Mouse (Mus musculus) G1E (cell line): Measurements from ENCODE around the gene Echs1. TPM values are rescaled to one million over a fixed set of nuclear protein-coding genes. Genes with fewer than 3 reads are reported as not detected.

ENCODE experiments used
- ATAC-seq: 2 replicates; pipeline ENCODE4 v1.8.0; 2016; ENCODE audit warnings: mild to moderate bottlenecking; ENCODE audit not compliant: insufficient number of reproducible peaks, poor library complexity, low FRiP score, severe bottlenecking; ENCODE audit errors: extremely low read depth
- DNase-seq: peaks from one replicate; pipeline ENCODE4 v3.0.0; 2012; ENCODE audit warnings: low spot score
- H3K27me3 ChIP-seq: 2 replicates; pipeline ENCODE4 v1.6.1; 2012; ENCODE audit warnings: mild to moderate bottlenecking, low read length, inconsistent platforms; ENCODE audit not compliant: insufficient read depth
- H3K36me3 ChIP-seq: replicated peaks from 2 replicates; pipeline ENCODE3; 2012; ENCODE audit warnings: mild to moderate bottlenecking, inconsistent platforms
- H3K4me1 ChIP-seq: 2 replicates; pipeline ENCODE4 v1.6.1; 2012; ENCODE audit warnings: low read depth, low read length, inconsistent platforms, mixed read lengths; ENCODE audit not compliant: insufficient read depth
- H3K4me3 ChIP-seq: 2 replicates; pipeline ENCODE4 v1.5.1; 2012; ENCODE audit warnings: low read depth, mild to moderate bottlenecking, inconsistent platforms, low read length, moderate library complexity, mixed read lengths
- H3K9me3 ChIP-seq: replicated peaks from 2 replicates; pipeline ENCODE4 v1.6.1; 2012; ENCODE audit warnings: inconsistent platforms
- CTCF ChIP-seq: IDR thresholded peaks from 2 replicates; pipeline ENCODE4 v1.5.1; 2012; ENCODE audit warnings: low read depth, low read length, inconsistent platforms, mixed read lengths
- GATA1 ChIP-seq: IDR thresholded peaks from 2 replicates; pipeline ENCODE4 v1.6.1; 2012; ENCODE audit warnings: borderline replicate concordance, low read length, inconsistent platforms, mixed read lengths
- GATA2 ChIP-seq: IDR thresholded peaks from 2 replicates; pipeline ENCODE4 v1.6.1; 2012; ENCODE audit warnings: low read depth, low read length, inconsistent platforms, borderline replicate concordance
- POLR2AphosphoS5 ChIP-seq: IDR thresholded peaks from 2 replicates; pipeline ENCODE4 v1.6.1; 2012; ENCODE audit warnings: low read depth, low read length, inconsistent platforms; ENCODE audit not compliant: insufficient replicate concordance
- TAL1 ChIP-seq: conservative IDR thresholded peaks from 2 replicates; pipeline ENCODE4 v1.6.1; 2012; ENCODE audit warnings: low read depth, low read length, inconsistent platforms, mixed read lengths
- polyA plus RNA-seq: library from polyadenylated mRNA; stranded (reverse); fragments of >175 nt; gene quantifications from 2 replicates; pipeline ENCODE4 v1.2.3, GENCODE M21; 2012
- total RNA-seq, 2 experiments: library from RNA; stranded (forward) in 1 of 2; stranded (reverse) in 1 of 2; fragments of 200-1000 nt in 1 of 2; fragments of >200 nt in 1 of 2; fragmentation: Nextera tagmentation in 1 of 2; gene quantifications; 2 replicates each; pipeline ENCODE4 v1.2.3; 2014 to 2017

Echs1 gene
- total and polyA plus RNA-seq, 3 experiments, result 5.8 to 81.5 (median 32.6) TPM

- ATAC-seq (no peak), DNase-seq (no peak)
- TF ChIP-seq CTCF (no peak), GATA1 (no peak), GATA2 (no peak), POLR2AphosphoS5 (no peak)
- peaks cover 27% of the 10 kb centered on the region for H3K36me3 ChIP-seq
- no peaks in the 10 kb centered on the region for H3K9me3 ChIP-seq
- peaks cover 17% of the 10 kb centered on the region for H3K4me1 ChIP-seq
- H3K27me3 ChIP-seq, result peaks cover 2% of the 10 kb centered on the region
- peak overlapping the region; percentile 68; the same call in 1 of the 2 replicates for H3K4me3 ChIP-seq
These were observed 14.8 kb downstream of the Echs1 start for GRCm38 (mm10) chr7:140101498-140101897.

GRCm38 (mm10) chr7:140098466-140098865 lies 17.8 kb downstream of the Echs1 start:
- no peak for TF ChIP-seq TAL1
- TF ChIP-seq POLR2AphosphoS5, result no peak
- TF ChIP-seq GATA2, result no peak
- no peak for TF ChIP-seq GATA1
- no peak for DNase-seq
- Histone ChIP-seq H3K4me1 (peaks cover 17% of the 10 kb centered on the region), H3K4me3 (no peak overlapping the region), H3K9me3 (no peaks in the 10 kb centered on the region), H3K27me3 (peaks cover 12% of the 10 kb centered on the region), H3K36me3 (peaks cover 10% of the 10 kb centered on the region)
- ATAC-seq, result no peak

- Histone ChIP-seq H3K27me3 (peaks cover 17% of the 10 kb centered on the region), H3K9me3 (no peaks in the 10 kb centered on the region), H3K4me1 (peaks cover 4% of the 10 kb centered on the region; the same call in 1 of the 2 replicates), H3K36me3 (peaks cover 10% of the 10 kb centered on the region), H3K4me3 (no peak overlapping the region)
- no peak for TF ChIP-seq GATA2
- no peak for TF ChIP-seq GATA1
- ATAC-seq (no peak), DNase-seq (no peak)
These were observed 20.2 kb downstream of the Echs1 start for GRCm38 (mm10) chr7:140096055-140096454.

GRCm38 (mm10) chr7:140095556-140095955 lies 20.7 kb downstream of the Echs1 start:
- no peaks in the 10 kb centered on the region for H3K4me1 ChIP-seq
- ATAC-seq (no peak), DNase-seq (no peak)
- no peak overlapping the region for H3K4me3 ChIP-seq
- H3K27me3 ChIP-seq, result peaks cover 17% of the 10 kb centered on the region
- TF ChIP-seq CTCF (no peak), TAL1 (no peak), GATA1 (no peak), POLR2AphosphoS5 (no peak), GATA2 (no peak)
- peaks cover 6% of the 10 kb centered on the region for H3K36me3 ChIP-seq
- H3K9me3 ChIP-seq, result no peaks in the 10 kb centered on the region

- ATAC-seq (no peak), DNase-seq (no peak)
- H3K27me3 ChIP-seq, result peaks cover 17% of the 10 kb centered on the region
- H3K36me3 ChIP-seq, result peaks cover 6% of the 10 kb centered on the region
- no peaks in the 10 kb centered on the region for H3K4me1 ChIP-seq
- H3K4me3 ChIP-seq, result no peak overlapping the region
- H3K9me3 ChIP-seq, result no peaks in the 10 kb centered on the region
- no peak for TF ChIP-seq GATA1
- no peak for TF ChIP-seq POLR2AphosphoS5
- TF ChIP-seq TAL1, result no peak
- TF ChIP-seq CTCF, result no peak
- TF ChIP-seq GATA2, result no peak
These were observed 21.3 kb downstream of the Echs1 start for GRCm38 (mm10) chr7:140094954-140095353.

GRCm38 (mm10) chr7:140092924-140093528 lies 23.2 kb downstream of the Echs1 start, which contains the start of gene Prap1:
Gene Prap1, plus strand, starts transcription at chr7:140093395.
- Histone ChIP-seq H3K9me3 (no peaks in the 10 kb centered on the region), H3K4me1 (no peaks in the 10 kb centered on the region), H3K36me3 (no peaks in the 10 kb centered on the region), H3K27me3 (peaks cover 19% of the 10 kb centered on the region), H3K4me3 (no peak within 1 kb of the TSS)
- ATAC-seq (no peak), DNase-seq (no peak)
- TF ChIP-seq GATA2, result no peak
- no peak for TF ChIP-seq CTCF
- TF ChIP-seq POLR2AphosphoS5, result no peak
- no peak for TF ChIP-seq GATA1
- TF ChIP-seq TAL1, result no peak

GRCm38 (mm10) chr7:140090601-140091000 lies 25.7 kb downstream of the Echs1 start:
- ATAC-seq (no peak), DNase-seq (no peak)
- Histone ChIP-seq H3K36me3 (no peaks in the 10 kb centered on the region), H3K27me3 (peaks cover 17% of the 10 kb centered on the region), H3K4me3 (no peak overlapping the region), H3K9me3 (no peaks in the 10 kb centered on the region), H3K4me1 (no peaks in the 10 kb centered on the region)
- no peak for TF ChIP-seq GATA1
- TF ChIP-seq GATA2, result no peak
- TF ChIP-seq POLR2AphosphoS5, result no peak
- TF ChIP-seq TAL1, result no peak
- no peak for TF ChIP-seq CTCF
